Mouse (Mus musculus) kidney, adult 8-10 months (tissue): Measurements from ENCODE around the gene Ccdc54.

Experiments used
- DNase-seq, 2 experiments: peaks; one replicate each; pipeline ENCODE4 v3.0.0; 2022

Gene Ccdc54

DNA sequence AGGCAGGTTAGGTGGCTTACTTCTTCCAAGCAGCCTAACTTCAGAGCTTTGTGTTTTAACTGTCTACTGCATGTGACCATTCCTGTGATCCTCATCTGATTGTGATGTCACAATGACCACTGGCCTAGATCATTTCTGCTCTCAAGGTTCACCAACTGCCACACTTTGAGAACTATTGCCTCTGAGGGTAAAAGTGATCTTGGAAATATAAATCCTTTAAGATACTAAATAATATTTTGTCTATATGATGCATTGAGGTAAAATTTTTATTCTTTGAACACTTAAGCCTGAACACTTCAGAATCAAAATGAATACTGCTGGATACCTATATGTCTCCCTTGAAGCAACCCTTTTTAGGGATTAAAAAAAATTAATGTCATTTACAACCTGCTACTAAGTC lies at the start of gene Ccdc54:
Ccdc54 (minus strand) TSS at position 101 of the 400 bp plus-strand sequence.
- DNase-seq = no peak

DNA sequence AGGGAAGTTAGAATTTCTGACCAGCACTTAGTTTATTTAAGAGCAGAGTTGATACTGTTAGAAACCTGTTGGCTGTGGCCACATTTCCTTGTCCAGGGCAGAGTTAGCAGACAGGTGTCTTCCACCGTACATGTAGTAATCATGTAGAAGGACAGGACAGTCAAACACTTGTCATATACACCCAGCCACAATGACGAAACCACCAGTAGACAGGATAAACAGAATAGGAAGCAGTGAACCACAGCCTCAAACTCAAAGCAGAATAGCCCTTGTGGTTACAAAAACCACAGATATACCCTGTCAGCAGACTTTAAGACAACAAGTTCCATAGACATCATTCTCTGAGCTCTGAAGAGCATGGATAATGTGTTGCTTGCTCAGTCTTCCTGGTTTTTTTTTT lies 41.6 kb upstream of the Ccdc54 start:
- no peak for DNase-seq

DNA sequence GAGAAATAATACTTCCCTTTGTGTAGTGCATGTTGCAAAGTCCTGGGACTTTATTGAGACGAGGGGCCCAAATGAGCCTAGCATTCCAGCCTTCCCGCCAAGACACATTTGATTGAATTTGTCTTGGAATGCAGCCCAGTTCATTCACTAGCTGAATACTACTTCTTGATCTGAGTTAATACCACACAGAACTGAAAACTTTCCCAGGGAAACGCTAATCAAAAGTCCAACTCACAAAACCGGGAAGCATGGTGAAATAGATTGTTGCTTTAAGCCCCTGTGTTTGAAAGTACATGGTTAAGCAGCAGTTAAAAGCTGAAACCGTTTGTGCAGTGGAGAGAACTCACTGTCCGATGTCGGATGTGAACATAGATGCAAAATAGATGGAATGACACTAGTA lies 24.6 kb upstream of the Ccdc54 start:
- DNase-seq = no peak

DNA sequence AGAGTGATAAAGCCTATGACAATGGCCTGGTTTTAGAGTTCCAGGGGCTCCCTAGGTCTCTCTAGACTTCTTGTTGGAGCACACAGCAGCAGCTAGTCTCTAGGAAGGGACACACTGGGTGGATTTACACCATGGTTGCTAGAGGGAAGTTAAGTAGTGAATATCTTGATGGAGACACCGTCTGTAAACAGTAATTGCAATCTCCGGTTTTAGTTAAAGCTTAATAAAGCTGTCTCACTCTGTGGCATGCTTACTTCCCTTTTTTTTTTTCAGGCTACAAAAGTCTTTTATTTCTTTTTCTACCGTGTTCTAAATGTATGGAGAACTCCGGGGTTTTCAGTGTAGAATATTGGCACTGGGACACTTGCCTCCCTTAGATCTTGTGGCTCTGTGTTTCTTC lies 22.0 kb upstream of the Ccdc54 start:
- no peak for DNase-seq

DNA sequence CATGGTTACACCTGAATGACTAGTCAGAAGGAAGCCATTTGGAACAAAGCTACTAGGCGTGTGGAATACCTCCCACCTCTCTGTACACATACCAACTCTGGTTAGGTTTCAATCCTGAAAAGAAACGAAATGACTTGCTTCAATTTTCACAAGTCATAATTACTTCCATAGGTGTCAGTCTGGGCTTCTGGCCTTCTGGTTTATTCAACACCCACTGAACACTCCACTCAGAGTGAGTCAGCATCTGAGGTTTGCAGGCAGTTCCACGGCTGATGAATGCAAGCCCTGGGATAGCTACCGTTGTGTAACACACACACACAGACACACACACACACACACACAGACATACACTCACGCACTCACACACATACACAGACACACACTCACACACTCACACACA lies 19.6 kb upstream of the Ccdc54 start:
- DNase-seq = no peak

- no peak for DNase-seq
Observed at GRCm38 (mm10) chr16:50607776-50608562, 17.0 kb upstream of the Ccdc54 start.

- no peak for DNase-seq
Observed at GRCm38 (mm10) chr16:50604826-50605225, 13.9 kb upstream of the Ccdc54 start.

DNA sequence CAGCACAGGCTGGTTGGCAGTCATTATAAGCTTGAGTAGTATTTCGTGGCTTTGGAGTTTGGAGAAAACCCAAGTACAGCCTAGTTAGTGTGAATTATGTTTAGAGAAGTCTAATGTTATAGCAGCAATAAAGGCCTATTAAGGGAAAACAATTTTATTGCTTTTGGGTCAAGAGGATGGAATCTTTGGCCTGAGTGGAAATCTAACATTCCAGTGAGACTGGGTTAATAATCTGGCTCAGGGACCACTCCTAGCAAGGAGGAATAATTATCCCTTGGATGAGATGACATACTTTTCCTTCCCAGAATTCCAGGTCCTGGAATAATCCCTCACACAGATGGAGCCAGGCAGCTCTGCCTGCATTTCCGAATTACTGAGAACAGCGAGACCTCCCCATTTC lies 11.0 kb upstream of the Ccdc54 start:
- no peak for DNase-seq

- DNase-seq = no peak
Observed at GRCm38 (mm10) chr16:50600665-50601064, 9.7 kb upstream of the Ccdc54 start.

GRCm38 (mm10) chr16:50596679-50597078 lies 5.7 kb upstream of the Ccdc54 start:
- DNase-seq = no peak

GRCm38 (mm10) chr16:50596171-50596570 lies 5.2 kb upstream of the Ccdc54 start:
- DNase-seq = no peak

- no peak for DNase-seq
Observed at GRCm38 (mm10) chr16:50594876-50595275, 3.9 kb upstream of the Ccdc54 start.

- peak; percentile 14 to 43 for DNase-seq
Observed at GRCm38 (mm10) chr16:50593361-50593760, 2.4 kb upstream of the Ccdc54 start.

DNA sequence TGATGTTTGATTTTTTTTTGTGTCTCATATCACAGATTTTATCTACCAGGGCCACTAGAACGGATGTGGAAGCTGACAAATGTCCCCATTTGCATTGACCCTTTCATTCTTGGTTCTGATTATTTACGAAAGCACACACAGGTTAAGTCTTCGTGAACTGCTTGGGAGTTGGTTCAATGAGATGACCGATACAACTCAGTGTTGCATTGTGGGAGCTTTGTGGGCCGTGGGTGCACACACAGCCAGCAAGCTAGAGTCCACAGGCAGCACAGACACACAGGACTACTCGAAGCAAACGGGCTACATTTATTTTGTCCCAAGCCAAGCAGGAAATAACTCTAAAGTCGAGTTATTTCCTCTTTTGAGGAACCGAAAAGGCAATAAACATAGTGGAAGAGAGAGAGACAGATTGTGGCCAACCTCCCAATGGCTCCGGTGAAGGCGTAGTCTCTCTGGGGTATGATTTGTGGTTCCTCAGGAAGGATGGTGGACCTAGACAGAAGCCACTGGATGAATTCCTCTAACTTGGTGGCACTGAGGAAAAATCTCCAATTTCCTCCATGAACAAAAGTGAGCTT lies 1.3 kb downstream of the Ccdc54 start:
- DNase-seq = peak in 1 of 2 experiments; percentile 22

GRCm38 (mm10) chr16:50588191-50588590 lies 2.8 kb downstream of the Ccdc54 start:
- DNase-seq = no peak

DNA sequence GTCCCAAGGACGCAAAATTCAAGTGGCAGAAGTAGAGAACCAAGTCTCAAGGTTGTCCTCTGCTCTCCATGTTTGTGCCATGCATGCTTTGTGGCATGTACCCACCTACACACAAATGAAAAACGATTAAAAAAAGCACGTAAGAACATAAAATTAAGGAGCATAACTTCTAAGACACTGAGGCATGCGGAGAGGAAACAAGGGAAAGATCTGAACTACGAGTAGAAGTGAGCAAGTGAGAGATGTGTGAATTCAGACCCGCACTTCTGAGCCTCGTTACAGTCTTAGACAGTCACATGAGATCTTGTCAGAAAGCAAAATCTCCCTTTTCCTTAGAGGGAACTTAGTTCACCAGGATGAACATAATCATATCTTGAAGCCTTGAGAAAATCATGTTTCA lies 3.8 kb downstream of the Ccdc54 start:
- DNase-seq = no peak

GRCm38 (mm10) chr16:50578361-50578760 lies 12.6 kb downstream of the Ccdc54 start:
- DNase-seq = no peak

DNA sequence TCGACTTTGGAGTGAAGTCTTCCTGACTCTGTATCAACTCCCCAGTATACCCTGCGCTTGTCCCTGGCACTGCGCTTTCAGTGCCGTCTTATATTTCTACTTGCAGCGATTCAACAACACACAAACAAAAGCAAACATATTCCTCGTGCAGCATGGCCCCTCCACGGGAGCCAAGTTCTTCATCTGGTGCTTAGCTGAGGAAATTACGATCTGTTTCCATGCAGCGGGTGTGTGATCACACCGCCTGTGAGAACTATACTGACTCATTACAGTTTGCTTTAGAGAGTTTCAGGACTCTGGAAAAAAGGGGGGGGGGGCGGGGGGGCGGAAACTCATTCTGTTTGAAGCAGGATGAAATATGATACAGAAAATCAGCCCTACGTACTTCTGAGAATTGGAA lies 18.4 kb downstream of the Ccdc54 start:
- DNase-seq = no peak

DNA sequence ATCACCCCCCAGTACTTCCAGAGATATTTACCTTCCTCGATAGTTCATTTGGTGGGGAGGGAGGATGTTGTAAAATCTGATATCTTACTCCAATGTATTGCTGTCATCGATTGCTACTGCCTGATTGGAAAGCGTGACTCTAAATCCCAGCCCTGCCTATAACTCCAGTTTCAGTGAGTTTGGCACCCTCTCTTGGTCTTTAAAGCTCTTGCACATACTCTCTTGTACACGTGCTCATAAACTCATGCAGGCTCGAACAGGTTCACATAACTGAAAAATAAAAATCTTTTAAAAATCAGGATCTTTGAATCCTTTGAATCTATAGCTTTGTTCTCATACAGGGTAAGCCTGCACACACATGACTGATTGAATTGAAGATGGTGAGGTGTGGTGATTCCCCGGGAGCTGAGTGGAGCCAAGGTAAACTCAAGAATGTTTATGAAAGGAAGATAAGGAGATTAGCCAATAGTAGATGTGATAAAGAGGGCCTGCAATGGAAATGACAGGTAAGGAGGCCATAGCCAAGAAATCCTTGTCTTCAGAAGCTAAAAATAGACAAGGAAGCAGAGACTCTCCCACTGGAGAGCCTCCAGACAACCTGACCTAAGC lies 31.7 kb downstream of the Ccdc54 start:
- no peak for DNase-seq

GRCm38 (mm10) chr16:50553828-50554227 lies 37.1 kb downstream of the Ccdc54 start:
- DNase-seq = no peak

- no peak for DNase-seq
Observed at GRCm38 (mm10) chr16:50551871-50552528, 39.0 kb downstream of the Ccdc54 start.

- DNase-seq = no peak
Observed at GRCm38 (mm10) chr16:50550927-50551326, 40.0 kb downstream of the Ccdc54 start.

- DNase-seq = no peak
Observed at GRCm38 (mm10) chr16:50542554-50543333, 48.2 kb downstream of the Ccdc54 start.
